Mouse (Mus musculus) c-Kit-positive CD71-positive TER-119-negative erythroid progenitor cells, embryonic 14.5 days (primary cell): Measurements from ENCODE around the gene C2cd4b.

Experiments used
- DNase-seq: peaks from one replicate; pipeline ENCODE4 v3.0.0-alpha.2; 2013; ENCODE audit warnings: low read depth

The C2cd4b gene

DNA sequence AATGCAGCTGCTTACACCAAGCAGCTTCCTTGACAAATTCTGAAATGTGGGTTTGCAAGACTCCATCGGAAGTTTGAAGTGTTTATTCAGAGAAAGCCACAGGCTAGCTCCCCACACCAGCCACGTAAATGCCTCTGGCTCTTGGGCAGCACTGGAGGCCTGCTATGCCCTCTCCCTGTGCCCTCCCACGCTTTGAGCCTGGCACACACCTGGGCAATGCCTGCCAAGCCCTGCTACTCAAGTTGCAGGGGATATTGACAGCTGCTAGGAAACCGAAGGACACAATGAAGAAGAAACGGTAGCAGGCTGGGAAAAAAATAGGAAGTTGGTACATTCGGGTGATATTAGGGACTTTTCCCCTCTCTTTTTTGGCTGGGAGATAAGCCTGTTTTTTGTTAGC lies 15.0 kb downstream of the C2cd4b start:
- DNase-seq, result no peak

DNA sequence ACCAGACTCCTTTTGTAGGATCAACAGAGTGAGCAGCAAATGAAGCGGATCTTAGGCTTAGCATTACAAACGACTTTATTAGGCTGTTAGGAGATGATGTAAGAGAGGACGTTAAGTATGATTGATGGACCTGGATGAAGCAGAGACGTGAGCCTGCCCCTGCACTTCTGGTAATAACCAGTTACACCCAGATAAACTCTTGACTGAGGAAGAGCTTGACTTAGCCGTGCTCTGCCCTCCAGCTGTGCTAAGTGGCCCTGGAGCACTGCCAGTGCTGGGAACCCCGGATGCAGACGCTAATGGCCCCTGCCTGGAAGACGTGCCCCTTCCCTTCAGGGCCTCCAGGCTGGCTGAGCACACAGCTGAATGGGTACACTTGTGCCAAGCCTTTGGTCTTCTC lies 19.3 kb downstream of the C2cd4b start:
- DNase-seq, result no peak

DNA sequence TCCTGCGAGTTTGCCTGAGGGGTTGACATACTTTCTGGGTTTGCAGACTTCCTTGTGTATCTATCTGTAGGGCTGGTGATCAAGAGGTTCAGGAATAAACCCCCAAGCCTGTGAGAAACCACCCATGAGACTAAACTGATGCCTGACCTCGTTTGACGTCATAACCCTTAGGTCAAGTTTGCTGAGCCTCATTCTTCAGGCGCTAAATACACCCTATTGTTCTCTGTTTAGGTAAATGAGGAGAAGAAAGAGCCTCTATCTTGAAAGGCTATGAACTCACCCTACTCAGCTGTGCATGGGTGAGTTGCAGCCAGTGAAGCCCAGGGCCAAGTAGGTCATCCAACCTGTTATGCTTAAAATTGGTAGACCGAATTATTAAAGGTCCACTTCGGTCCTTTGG lies 23.5 kb downstream of the C2cd4b start:
- no peak for DNase-seq

DNA sequence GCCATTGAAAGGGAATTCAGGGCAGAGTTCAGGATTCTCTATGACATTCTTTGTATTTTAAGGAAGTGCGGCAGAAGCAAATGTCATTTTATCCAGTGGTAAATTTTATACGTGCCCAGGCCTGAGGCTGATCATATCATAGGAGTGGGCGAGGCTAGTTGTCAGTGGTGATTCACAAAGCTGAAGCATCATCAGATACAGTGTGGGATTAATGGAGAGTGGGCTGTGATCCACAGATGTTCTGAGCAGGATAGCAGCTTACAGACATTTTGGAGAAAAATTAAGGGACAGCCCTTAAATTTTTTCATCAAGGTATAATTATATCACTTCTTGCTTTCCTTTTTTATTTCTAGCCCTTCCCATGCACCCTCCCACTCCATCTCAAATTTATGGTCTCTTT lies 24.2 kb downstream of the C2cd4b start:
- DNase-seq, result no peak

DNA sequence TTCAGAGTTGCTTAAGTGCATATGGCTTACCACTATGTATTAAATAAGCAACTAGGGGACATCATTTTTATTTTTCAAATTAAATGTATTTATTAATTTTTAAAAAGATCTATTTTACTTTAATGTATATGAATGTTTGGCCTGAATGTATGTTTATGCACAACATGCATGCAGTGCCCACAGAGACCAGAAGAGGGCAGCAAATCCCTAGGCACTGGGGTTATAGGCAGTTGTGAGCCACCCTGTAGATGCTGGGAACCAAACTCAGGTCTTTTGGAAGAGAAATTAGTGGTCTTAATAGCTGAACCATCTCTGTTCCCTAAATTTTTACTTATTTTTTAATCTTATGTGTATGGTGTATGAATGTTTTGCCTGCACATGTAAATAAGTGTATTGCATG lies 24.7 kb downstream of the C2cd4b start:
- DNase-seq, result no peak

DNA sequence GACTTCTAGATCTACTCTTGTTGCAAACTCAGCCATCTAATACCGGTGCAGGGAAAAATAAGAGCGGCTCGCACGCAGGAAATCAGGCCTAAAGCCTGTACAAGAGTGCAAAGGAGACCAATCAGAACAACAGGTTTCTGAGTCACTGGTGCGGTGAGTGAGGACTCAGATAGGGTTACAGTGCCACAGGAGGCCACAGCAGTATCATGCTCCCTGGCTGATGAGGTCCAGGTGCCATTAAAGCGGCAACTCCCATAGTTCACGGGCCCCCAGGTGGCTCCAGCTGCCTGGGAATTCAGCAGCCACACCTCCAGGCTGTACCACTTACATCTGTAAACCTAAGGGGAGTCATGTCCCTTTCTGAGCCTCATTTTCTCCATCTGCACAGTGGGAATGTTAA lies 27.1 kb downstream of the C2cd4b start:
- DNase-seq, result no peak

DNA sequence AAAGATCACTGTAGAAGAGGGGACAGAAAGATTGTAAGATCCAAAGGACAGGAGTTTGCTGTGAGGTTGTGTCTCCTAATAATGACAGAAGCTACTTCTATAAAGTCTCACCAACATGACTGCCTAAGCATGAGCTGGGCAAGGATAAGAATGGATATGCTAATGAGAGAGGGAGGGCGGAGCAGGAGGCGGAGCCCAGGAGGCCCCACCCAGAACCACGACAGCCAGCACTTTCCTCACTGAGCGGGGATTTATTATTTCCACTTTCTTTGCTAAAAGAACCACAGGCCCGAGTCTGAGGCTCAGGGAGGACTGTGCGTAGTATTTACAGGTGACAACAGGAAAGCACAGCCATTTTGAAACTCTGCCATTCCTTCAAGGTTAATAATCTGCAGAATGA lies 28.4 kb downstream of the C2cd4b start:
- DNase-seq, result no peak

DNA sequence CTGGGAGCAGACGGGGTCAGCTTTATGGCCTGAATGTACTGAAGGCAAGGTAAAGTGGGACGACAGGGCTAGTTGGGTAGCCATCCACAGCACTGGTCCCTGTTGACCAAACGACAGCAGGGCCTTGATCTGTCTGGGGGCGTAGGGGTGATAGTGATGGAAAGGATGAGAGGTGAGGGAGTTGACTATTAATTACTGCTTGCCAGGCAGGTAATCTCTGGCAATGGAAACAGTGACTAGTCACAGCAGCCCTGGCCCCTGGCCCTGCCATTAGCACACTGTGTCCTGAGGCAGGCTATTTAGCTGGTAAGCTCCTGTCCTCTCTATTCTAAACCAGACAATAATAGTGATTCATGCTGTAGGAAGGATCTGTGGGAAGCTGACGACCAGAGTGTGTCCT lies 33.2 kb downstream of the C2cd4b start:
- DNase-seq, result no peak

DNA sequence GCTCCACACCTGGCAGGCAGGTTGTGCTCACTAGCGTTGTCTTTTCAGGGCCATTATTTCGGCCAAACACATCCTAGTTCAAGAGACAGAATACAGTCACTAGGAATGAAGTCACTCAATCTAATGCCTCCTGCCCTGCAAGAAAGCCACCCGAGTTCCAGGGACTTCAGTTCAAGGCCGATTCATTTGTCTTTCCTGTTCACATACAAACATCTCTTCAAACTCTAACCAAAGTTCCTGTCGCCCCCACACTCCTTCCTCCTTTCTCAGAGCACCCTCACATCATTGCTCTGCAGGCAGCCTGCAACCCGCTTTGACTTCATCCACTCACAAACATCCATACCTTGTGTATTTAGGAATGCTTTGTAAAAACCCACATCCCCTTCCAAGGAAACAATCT lies 34.3 kb downstream of the C2cd4b start:
- DNase-seq, result no peak

DNA sequence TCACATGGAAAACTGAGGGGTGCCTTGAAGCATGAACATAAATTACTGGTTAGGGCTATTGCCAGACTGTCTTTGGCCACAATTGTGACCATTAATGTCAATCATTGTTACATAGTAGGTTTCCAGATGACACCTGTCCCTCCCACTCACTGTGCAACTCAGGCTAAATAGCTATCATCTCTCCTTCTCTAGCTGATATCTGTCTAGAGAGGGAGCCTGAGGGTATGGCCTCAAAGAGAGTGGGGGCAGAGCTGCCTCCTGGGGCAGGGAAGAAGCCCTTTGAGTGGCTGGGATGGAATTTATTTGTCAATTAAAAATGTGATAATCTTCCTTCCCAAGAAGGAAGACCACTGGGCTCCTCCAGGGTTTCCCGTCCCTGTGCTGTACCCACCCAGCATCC lies 35.0 kb downstream of the C2cd4b start:
- DNase-seq, result no peak

DNA sequence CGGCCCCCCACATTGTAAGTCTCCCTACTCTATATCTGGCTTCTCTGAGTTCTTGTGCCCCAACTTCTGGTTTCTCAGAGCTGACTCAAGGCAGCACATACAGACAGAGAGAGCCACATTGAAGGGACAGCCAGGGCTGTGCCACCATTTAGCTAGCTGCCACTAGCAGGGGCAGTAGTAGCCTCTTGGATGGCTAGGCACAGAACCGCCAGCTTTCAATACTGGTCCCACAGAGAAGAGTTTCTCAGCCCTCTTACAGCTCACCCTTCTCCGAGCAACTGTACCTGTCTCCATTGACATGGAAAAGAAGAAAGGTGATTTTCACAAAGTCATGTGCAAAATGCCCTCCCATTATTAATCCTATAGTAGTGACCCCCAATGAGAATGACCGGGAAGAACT lies 35.4 kb downstream of the C2cd4b start:
- DNase-seq, result no peak

DNA sequence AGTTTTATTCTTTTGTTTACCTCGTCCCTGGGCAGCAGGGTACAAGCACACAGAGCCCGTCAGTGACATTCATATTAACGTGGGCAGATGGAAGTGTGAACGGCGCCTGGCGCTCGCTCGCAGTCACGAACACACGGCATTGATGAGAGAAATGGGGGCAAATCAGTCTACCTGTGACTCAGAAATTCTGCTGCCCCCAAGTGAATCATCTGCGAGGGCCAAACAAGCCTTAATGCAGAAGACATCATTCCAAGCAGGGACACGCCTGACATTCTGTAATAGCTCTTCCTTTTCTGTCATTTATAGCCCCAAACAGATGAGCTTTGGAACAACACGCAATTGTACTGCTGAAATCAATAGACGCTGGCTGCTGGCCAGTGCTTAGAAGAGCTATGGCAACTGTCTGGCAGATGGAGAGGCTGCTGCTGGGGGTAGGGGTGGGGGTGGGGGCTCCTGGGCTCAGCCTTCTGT lies 36.0 kb downstream of the C2cd4b start:
- DNase-seq, result no peak

DNA sequence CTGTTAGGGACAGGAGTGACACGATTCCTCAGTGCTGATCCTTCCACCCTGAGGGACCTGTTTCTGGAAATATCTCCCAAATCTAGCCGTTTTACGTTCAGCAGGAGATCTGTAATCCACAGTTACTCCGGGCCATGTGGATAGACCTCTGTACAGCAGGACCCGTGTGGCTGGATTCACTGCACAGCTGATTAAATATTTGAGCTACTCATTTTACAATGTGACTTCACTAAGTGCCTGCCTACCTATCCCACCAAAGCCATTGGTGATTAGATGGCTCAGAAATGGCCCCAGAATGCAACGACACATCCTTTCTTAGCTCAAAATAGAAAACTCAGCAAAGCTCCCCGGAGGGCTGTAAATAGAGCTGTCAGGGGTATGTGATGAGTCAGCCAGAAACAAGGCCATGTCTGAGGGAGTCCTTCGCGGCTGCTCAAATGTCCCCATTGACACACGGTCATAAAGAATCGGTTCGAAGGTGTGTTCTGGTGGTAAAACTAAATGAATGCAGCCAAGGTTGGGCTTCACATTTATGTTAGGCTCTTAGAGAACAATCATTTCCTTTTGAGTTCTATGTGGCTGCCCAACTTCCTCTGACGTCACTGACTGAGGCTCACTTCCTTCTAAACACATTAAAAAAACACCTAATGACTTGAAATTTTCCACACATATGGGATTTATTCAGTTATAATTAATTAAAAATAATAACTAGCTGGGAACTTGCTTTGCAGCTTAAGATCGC lies 40.0 kb downstream of the C2cd4b start:
- no peak for DNase-seq

DNA sequence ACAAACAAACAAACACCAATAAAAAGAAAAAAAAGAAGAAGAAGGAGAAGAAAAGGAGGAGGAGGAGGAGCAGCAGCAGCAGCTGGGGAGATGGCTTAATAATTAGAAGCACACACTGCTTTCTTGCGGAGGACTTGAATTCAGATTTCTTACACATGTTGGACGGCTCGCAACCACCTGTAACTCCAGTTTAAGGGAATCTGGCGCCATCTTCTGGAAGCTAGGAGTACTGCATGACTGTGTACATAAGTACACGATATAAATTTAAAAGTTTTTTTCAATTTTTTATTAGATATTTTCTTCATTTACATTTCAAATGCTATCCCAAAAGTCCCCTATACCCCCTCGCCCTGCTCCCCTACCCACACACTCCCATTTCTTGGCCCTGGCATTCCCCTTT lies 43.0 kb downstream of the C2cd4b start:
- peak; percentile 48 for DNase-seq

DNA sequence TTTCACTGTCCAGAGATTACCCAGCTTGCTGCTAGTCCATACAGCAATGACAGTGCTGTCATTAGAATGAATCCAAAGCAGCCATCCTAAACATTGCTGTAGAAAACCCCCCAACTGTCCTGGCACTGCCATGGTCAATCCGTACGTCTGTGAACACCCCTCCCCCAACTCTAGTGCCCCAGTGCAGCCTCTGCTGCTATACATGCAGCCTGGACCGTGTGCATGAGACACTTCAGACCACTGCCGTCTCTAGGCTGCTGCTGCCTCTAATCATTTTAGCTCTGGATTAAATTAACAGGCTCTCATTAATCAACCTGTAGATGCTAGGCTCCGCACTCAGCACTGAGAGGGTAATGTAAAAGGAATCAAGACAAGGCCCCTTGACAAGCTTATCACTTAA lies 47.8 kb downstream of the C2cd4b start:
- no peak for DNase-seq

DNA sequence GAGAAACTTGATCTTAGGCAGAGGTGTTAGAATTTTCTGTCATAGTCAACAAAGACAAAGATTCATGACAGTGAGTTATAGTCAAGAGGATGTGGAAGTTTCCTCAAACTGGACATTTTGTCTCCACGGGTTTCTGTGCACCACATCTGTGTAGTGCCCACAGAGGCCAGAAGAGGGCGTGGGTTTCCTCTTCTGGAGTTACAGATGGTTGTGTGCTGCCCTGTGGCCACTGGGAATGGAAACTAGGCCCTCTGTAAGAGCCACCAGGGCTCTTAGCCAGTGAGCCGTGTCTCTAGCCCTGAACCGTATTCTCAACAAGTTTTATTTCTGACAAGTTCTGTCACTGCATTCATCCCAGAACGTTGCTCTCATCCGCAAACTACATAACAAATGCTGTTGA lies 51.3 kb downstream of the C2cd4b start:
- no peak for DNase-seq
